Mouse (Mus musculus) liver, adult 2 months (tissue): ENCODE data around the gene Kif18b.

ENCODE experiments used
- CTCF ChIP-seq: fragments of 200-500 bp; IDR thresholded peaks from 2 replicates; pipeline ENCODE4 v1.5.1; 2011; ENCODE audit warnings: low read depth, low read length, control low read depth
- POLR2A ChIP-seq: fragments of 200-500 bp; IDR thresholded peaks from 2 replicates; pipeline ENCODE4 v1.6.1; 2011; ENCODE audit warnings: low read length, control low read depth; ENCODE audit not compliant: insufficient read depth; ENCODE audit errors: extremely low read depth

- TF ChIP-seq POLR2A (no peak), CTCF (no peak)
Observed at GRCm38 (mm10) chr11:102901199-102901598, 23.7 kb downstream of the Kif18b start.
